In the genomic region with DNA sequence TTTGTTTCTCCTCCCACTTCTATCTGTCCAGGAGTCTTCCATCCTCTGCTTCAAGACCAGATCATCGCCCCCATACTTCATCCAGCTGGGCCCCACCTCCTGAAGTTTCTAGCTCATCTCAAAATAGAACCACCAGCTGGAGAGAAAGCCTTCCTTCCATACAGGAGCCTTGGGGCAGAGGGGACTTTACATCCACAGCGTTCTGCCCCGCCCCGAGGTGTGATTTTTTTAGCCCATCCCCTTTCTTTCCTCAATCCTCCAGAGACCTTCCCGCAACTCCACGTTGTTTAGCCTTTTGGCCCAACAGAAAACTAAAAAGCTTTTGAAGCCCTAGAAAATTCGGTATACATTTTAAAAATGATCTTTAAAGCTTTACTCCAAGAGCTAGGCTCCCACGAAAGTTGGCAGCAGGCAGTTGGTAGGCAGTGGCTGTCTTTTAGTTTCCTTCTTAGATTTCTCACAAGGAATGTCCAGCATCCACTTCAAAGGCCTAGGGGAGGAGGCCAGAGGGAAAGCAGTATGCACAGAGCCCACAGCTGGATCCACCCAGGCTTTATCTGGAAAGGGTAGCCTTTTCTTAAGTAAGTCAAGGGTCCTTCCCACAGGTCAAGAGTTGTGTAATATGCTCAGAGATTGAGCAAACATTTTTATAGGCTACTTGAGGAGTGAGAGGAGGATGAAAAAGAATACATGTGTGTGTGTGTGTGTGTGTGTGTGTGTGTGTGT, we compare ENCODE assay signal across 17 mouse cellular contexts. TPM values are rescaled to one million over a fixed set of nuclear protein-coding genes. Genes with fewer than 3 reads are reported as not detected.
A peak's percentile ranks its signal among the peaks of the same experiment; 100 is the strongest.
DNase-seq lines count a peak whose midpoint lies in the region; ATAC-seq and TF ChIP-seq lines count a peak whose summit lies in the region.
"Had no signal": no experiment of that assay in that cellular context is flagged by ENCODE, and none has a peak within 500 bp of the region (broad histone marks: within the 10 kb centered on the region; RNA-seq: fewer than 3 reads in every experiment).

No protein-coding gene starts in this region.

- no peak overlapping the region for H3K4me3 ChIP-seq in myocyte
- no peak overlapping the region for H3K4me3 ChIP-seq in kidney, embryonic 15.5 days (replicated peaks)
- H3K4me3 ChIP-seq: embryonic facial prominence, embryonic 15.5 days; heart, adult 2 months; liver, embryonic 12.5 days had no signal

- no peaks in the 10 kb centered on the region for H3K9me3 ChIP-seq in kidney, embryonic 15.5 days (replicated peaks)
- H3K9me3 ChIP-seq: embryonic facial prominence, embryonic 15.5 days; liver, embryonic 12.5 days had no signal

- 64% methylated on average over 8 of the region's 8 CpGs for WGBS in kidney, embryonic 15.5 days

- no peaks in the 10 kb centered on the region for H3K27me3 ChIP-seq in myocyte (ENCODE audit: control insufficient read depth, insufficient read depth, insufficient read length)
- no peaks in the 10 kb centered on the region for H3K27me3 ChIP-seq in kidney, embryonic 15.5 days
- H3K27me3 ChIP-seq: embryonic facial prominence, embryonic 15.5 days; liver, embryonic 12.5 days had no signal

- ATAC-seq in kidney, embryonic 15.5 days (replicated peaks; ENCODE audit: low FRiP score), result no peak
- ATAC-seq: forebrain, postnatal 0 days; liver, embryonic 12.5 days had no signal

- intact Hi-C loops in left cerebral cortex, postnatal 10 days (cut with DNase I), result no loop called here
- intact Hi-C loops in left cerebral cortex, postnatal 25 days (cut with DNase I), result no loop called here
- intact Hi-C loops in heart, postnatal 25 days (cut with DNase I), result no loop called here

- no peak for TF ChIP-seq POLR2A in myocyte (IDR thresholded peaks at IDR 0.05; ENCODE audit: insufficient read length, low read depth)

- H3K27ac ChIP-seq in kidney, embryonic 15.5 days, result no peak overlapping the region
- H3K27ac ChIP-seq: embryonic facial prominence, embryonic 15.5 days; heart, adult 2 months; liver, embryonic 12.5 days had no signal

- H3ac ChIP-seq in myocyte (ENCODE audit: control insufficient read depth, insufficient read length), result no peak overlapping the region

- no peak overlapping the region for H3K9ac ChIP-seq in kidney, embryonic 15.5 days
- H3K9ac ChIP-seq: embryonic facial prominence, embryonic 15.5 days; forebrain, postnatal 0 days; liver, embryonic 12.5 days had no signal

- DNase-seq in left cerebral cortex, adult 18-20 months (ENCODE audit: low spot score in 2 of 2), result peak; percentile 36 to 69
- no peak for DNase-seq in left cerebral cortex, postnatal 10 days (ENCODE audit: extremely low spot score in 1 of 2, low spot score in 2 of 2)
- DNase-seq in NIH3T3 (ENCODE audit: low read depth), result peak; percentile 57
- DNase-seq in left cerebral cortex, postnatal 25 days (ENCODE audit: low spot score in 2 of 2), result peak; percentile 20 to 88
- no peak for DNase-seq in gastrocnemius, adult 8-10 months (ENCODE audit: low spot score in 2 of 2)
- no peak for DNase-seq in heart, postnatal 25 days (ENCODE audit: low spot score)
- DNase-seq: adrenal gland, postnatal 10 days; cerebellum, postnatal 14 days; forebrain, postnatal 0 days; heart, adult 2 months; heart, postnatal 14 days; kidney, postnatal 25 days; thymus, adult 18-20 months had no signal

- H3K4me2 ChIP-seq in myocyte (ENCODE audit: low read depth), result peak overlapping the region; percentile 57
- H3K4me2 ChIP-seq in kidney, embryonic 15.5 days, result no peak overlapping the region
- H3K4me2 ChIP-seq: embryonic facial prominence, embryonic 15.5 days; liver, embryonic 12.5 days had no signal

- no peaks in the 10 kb centered on the region for H3K4me1 ChIP-seq in kidney, embryonic 15.5 days

- no peaks in the 10 kb centered on the region for H3K79me2 ChIP-seq in myocyte (ENCODE audit: control insufficient read depth, insufficient read depth)

- no peaks in the 10 kb centered on the region for H3K36me3 ChIP-seq in myocyte (ENCODE audit: control insufficient read depth, insufficient read depth)
- no peaks in the 10 kb centered on the region for H3K36me3 ChIP-seq in kidney, embryonic 15.5 days
- H3K36me3 ChIP-seq: embryonic facial prominence, embryonic 15.5 days; liver, embryonic 12.5 days had no signal

TF ChIP-seq in myocyte, 11 proteins besides CTCF, POLR2A, EP300 and RAD21:
- TF ChIP-seq CEBPB (IDR thresholded peaks at IDR 0.05; ENCODE audit: insufficient read depth, poor library complexity, severe bottlenecking) (peak; percentile 91), POLR2AphosphoS2 (IDR thresholded peaks at IDR 0.05; ENCODE audit: insufficient read length, low read depth) (no peak), MYOD1 (IDR thresholded peaks at IDR 0.05; ENCODE audit: control insufficient read depth in 1 of 3, insufficient read length in 2 of 3, low read depth in 2 of 3) (peak in 1 of 3 experiments; percentile 7)

RNA-seq across cellular contexts. Expression of gene Rad23b, which starts 20.1 kb away (rescaled TPM):
- 100 to 1,000 TPM; 196 to 198 TPM for total RNA-seq in left cerebral cortex, adult 18-20 months (2021)
- 100 to 1,000 TPM; 206 to 211 TPM for total RNA-seq in left cerebral cortex, postnatal 10 days (2021)
- total RNA-seq in left cerebral cortex, postnatal 25 days (2021), result 100 to 1,000 TPM; 183 to 184 TPM
- 165 TPM for polyA plus RNA-seq in myocyte (2012; fragmentation: generic; extraction: Trizol)
- 100 to 1,000 TPM; 125 to 157 (median 139) TPM for total RNA-seq in gastrocnemius, adult 8-10 months (2022)
- 100 to 1,000 TPM in 1 of 2 experiments, 10 to 100 TPM in 1; 94.6 to 112 TPM for total RNA-seq in heart, postnatal 25 days (2021)
- polyA plus RNA-seq in kidney, embryonic 15.5 days (2015; fragmentation: Nextera tagmentation; extraction: Ambion mirVana), result 83.3 and 92.1 TPM in 2 replicates

Comparison
In these comparisons a context has a peak if more than half of its experiments do, and no peak if none do; other contexts are left out.
1. DNase-seq: peak in left cerebral cortex, adult 18-20 months (2 of 2), NIH3T3 (single experiment) and left cerebral cortex, postnatal 25 days (2 of 2); none in left cerebral cortex, postnatal 10 days (0 of 2), gastrocnemius, adult 8-10 months (0 of 2) and heart, postnatal 25 days (single experiment).